Mouse (Mus musculus): ENCODE measurements around the gene Ccdc185.

DNA sequence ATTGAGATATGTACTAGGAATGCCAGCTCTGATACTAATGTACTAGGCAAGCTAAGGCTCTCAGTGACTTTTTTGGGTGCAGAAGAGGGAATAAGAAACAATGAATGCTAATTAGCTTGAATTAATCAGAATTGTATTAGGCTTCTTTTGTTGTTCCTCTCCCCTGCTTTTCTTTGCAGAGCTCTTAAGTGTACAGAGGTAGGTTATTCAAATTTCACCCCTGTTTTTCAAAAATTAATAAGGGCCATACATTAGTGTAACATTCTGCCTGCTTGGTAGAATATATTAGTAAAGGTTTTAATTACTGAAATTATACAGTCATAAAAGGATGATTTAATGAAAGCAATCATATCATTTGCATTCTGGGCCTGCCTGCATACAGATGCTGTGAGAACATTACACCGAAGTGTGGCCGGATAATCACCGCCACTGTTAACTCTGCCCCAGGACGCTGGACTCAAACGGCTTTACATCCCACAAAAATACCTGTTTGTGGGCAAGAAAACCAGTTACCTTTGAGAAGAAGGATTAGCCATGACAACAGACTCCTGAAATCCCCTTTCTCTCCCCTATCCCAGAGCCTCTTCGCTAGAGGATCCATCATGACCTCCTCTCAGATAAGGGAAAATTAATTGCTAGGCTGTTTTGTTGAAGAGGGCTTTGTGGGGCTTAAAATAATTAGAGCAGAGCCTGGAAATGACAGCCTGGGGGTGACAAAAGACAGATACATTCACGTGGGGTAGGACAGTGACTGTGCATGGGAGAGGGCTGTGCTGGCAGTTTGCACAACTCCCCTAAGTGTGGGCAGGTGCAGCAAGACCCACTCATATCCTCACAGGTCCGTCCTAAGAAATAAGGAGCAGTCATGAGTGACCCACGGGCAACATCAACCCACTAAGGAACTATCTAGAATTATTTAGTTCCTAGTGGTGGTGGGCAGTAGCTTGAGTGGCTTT lies 49.3 kb downstream of the Ccdc185 start:
- TF ChIP-seq EP300 (IDR thresholded peaks at IDR 0.05): no peak
- no peak for TF ChIP-seq CTCF (IDR thresholded peaks at IDR 0.05)
